Comparison of ENCODE assay signal across 29 mouse cellular contexts in genomic region chr9:92229833-92230205, GRCm38 (mm10). TPM values are rescaled to one million over a fixed set of nuclear protein-coding genes. Genes with fewer than 3 reads are reported as not detected.
A peak's percentile ranks its signal among the peaks of the same experiment; 100 is the strongest.
DNase-seq lines count a peak whose midpoint lies in the region; ATAC-seq and TF ChIP-seq lines count a peak whose summit lies in the region.
"Had no signal": no experiment of that assay in that cellular context is flagged by ENCODE, and none has a peak within 500 bp of the region (broad histone marks: within the 10 kb centered on the region; RNA-seq: fewer than 3 reads in every experiment).

No protein-coding gene starts in this region.

- H3K36me3 ChIP-seq in kidney, embryonic 15.5 days, result no peaks in the 10 kb centered on the region
- no peaks in the 10 kb centered on the region for H3K36me3 ChIP-seq in intestine, postnatal 0 days (ENCODE audit: control insufficient read depth, insufficient read depth)
- no peaks in the 10 kb centered on the region for H3K36me3 ChIP-seq in midbrain, embryonic 13.5 days
- H3K36me3 ChIP-seq: forebrain, embryonic 10.5 days; heart, embryonic 12.5 days; hindbrain, embryonic 12.5 days; neural tube, embryonic 15.5 days had no signal

- no peaks in the 10 kb centered on the region for H3K9me3 ChIP-seq in kidney, embryonic 15.5 days (replicated peaks)
- H3K9me3 ChIP-seq in intestine, postnatal 0 days (ENCODE audit: control insufficient read depth), result no peaks in the 10 kb centered on the region
- no peaks in the 10 kb centered on the region for H3K9me3 ChIP-seq in midbrain, embryonic 13.5 days
- H3K9me3 ChIP-seq: forebrain, embryonic 10.5 days; heart, embryonic 12.5 days; hindbrain, embryonic 12.5 days; neural tube, embryonic 15.5 days had no signal

- no peak for DNase-seq in kidney, postnatal 25 days
- peak; percentile 19 for DNase-seq in forelimb bud, embryonic 11.5 days (ENCODE audit: low read depth, low spot score)
- no peak for DNase-seq in spleen, adult 18-20 months
- DNase-seq: adrenal gland, adult 2 months; cerebellum, adult 11 months; cerebellum, postnatal 10 days; gastrocnemius, postnatal 25 days; kidney, postnatal 14 days; layer of hippocampus, postnatal 36 days; right cerebral cortex, adult 18-20 months had no signal

- H3K9ac ChIP-seq in kidney, embryonic 15.5 days, result no peak overlapping the region
- H3K9ac ChIP-seq in intestine, postnatal 0 days (ENCODE audit: low read depth, low read length), result no peak overlapping the region
- H3K9ac ChIP-seq in midbrain, embryonic 13.5 days (replicated peaks), result no peak overlapping the region
- H3K9ac ChIP-seq: heart, embryonic 12.5 days; hindbrain, embryonic 12.5 days; neural tube, embryonic 15.5 days had no signal

- no peaks in the 10 kb centered on the region for H3K4me1 ChIP-seq in kidney, embryonic 15.5 days
- H3K4me1 ChIP-seq in intestine, postnatal 0 days (replicated peaks; ENCODE audit: control insufficient read depth, insufficient read depth, low read length), result no peaks in the 10 kb centered on the region
- no peaks in the 10 kb centered on the region for H3K4me1 ChIP-seq in midbrain, embryonic 13.5 days (replicated peaks)
- H3K4me1 ChIP-seq: forebrain, embryonic 10.5 days; hindbrain, embryonic 12.5 days; neural tube, embryonic 15.5 days had no signal

- no peaks in the 10 kb centered on the region for H3K27me3 ChIP-seq in kidney, embryonic 15.5 days
- H3K27me3 ChIP-seq in intestine, postnatal 0 days (replicated peaks; ENCODE audit: control insufficient read depth, insufficient read depth, low read length), result no peaks in the 10 kb centered on the region
- H3K27me3 ChIP-seq in midbrain, embryonic 13.5 days, result no peaks in the 10 kb centered on the region
- H3K27me3 ChIP-seq: heart, embryonic 12.5 days; hindbrain, embryonic 12.5 days; neural tube, embryonic 15.5 days had no signal

- WGBS in kidney, embryonic 15.5 days, result 27% methylated on average over 2 of the region's 2 CpGs
- 36% methylated on average over 2 of the region's 2 CpGs for WGBS in intestine, postnatal 0 days
- 85% methylated on average over 2 of the region's 2 CpGs for WGBS in midbrain, embryonic 13.5 days

- H3K27ac ChIP-seq in kidney, embryonic 15.5 days, result no peak overlapping the region
- peak overlapping the region; percentile 75 for H3K27ac ChIP-seq in intestine, postnatal 0 days (ENCODE audit: low read depth, low read length)
- H3K27ac ChIP-seq in midbrain, embryonic 13.5 days, result no peak overlapping the region
- H3K27ac ChIP-seq: forebrain, embryonic 10.5 days; hindbrain, embryonic 12.5 days; layer of hippocampus, adult 2 months; macrophage; neural tube, embryonic 15.5 days had no signal

- H3K4me2 ChIP-seq in kidney, embryonic 15.5 days, result no peak overlapping the region
- no peak overlapping the region for H3K4me2 ChIP-seq in intestine, postnatal 0 days (replicated peaks; ENCODE audit: low read depth)
- no peak overlapping the region for H3K4me2 ChIP-seq in midbrain, embryonic 13.5 days (replicated peaks)
- H3K4me2 ChIP-seq: heart, embryonic 12.5 days; hindbrain, embryonic 12.5 days; neural tube, embryonic 15.5 days had no signal

- 0 out of 2 replicates have a peak, but pooled peaks have one; percentile 40 for ATAC-seq in kidney, embryonic 15.5 days (replicated peaks; ENCODE audit: low FRiP score)
- peak; percentile 59 for ATAC-seq in CD4-positive, CD25-positive, alpha-beta regulatory T cell, adult 4 months
- peak; percentile 91 for ATAC-seq in intestine, postnatal 0 days
- no peak for ATAC-seq in midbrain, embryonic 13.5 days
- ATAC-seq: forebrain, embryonic 16.5 days; lung, postnatal 0 days had no signal

- no peak overlapping the region for H3K4me3 ChIP-seq in kidney, embryonic 15.5 days (replicated peaks)
- H3K4me3 ChIP-seq in intestine, postnatal 0 days (ENCODE audit: low read depth, low read length), result no peak overlapping the region
- H3K4me3 ChIP-seq in midbrain, embryonic 13.5 days (replicated peaks), result no peak overlapping the region
- H3K4me3 ChIP-seq: forebrain, embryonic 10.5 days; heart, embryonic 12.5 days; hindbrain, embryonic 12.5 days; layer of hippocampus, adult 2 months; neural tube, embryonic 15.5 days had no signal

- no peak for TF ChIP-seq CTCF in intestine, postnatal 0 days (IDR thresholded peaks at IDR 0.05; ENCODE audit: low read depth)

RNA-seq across cellular contexts. Expression of gene Plscr1, which starts 19.7 kb away (rescaled TPM):
- polyA plus RNA-seq in kidney, embryonic 15.5 days (2015; fragmentation: Nextera tagmentation; extraction: Ambion mirVana), result 74.6 and 78.2 TPM in 2 replicates
- 10 to 100 TPM; 61.4 to 75.7 TPM for polyA plus RNA-seq in CD4-positive, CD25-positive, alpha-beta regulatory T cell, adult 4 months (2017; shearing (Covaris generic))
- 152 TPM in 2 replicates for polyA plus RNA-seq in intestine, postnatal 0 days (2015; fragmentation: Nextera tagmentation; extraction: Ambion mirVana)
- 11.6 TPM in 2 replicates for polyA plus RNA-seq in midbrain, embryonic 13.5 days (2015; fragmentation: Nextera tagmentation; extraction: Ambion mirVana)

RNA-seq across cellular contexts. Expression of gene Plscr5, which starts 37.1 kb away (rescaled TPM):
- polyA plus RNA-seq in kidney, embryonic 15.5 days (2015; fragmentation: Nextera tagmentation; extraction: Ambion mirVana), result not detected in 2 replicates
- not detected for polyA plus RNA-seq in CD4-positive, CD25-positive, alpha-beta regulatory T cell, adult 4 months (2017; shearing (Covaris generic))
- not detected in 2 replicates for polyA plus RNA-seq in intestine, postnatal 0 days (2015; fragmentation: Nextera tagmentation; extraction: Ambion mirVana)
- 0.22 TPM in 1 of 2 replicates, not detected in the other for polyA plus RNA-seq in midbrain, embryonic 13.5 days (2015; fragmentation: Nextera tagmentation; extraction: Ambion mirVana)
- polyA plus RNA-seq: adrenal gland, adult 2 months; C2C12; cortical plate, adult 2 months; embryonic facial prominence, embryonic 11.5 days; forebrain, embryonic 10.5 days; heart, embryonic 12.5 days; hindbrain, embryonic 12.5 days; limb, embryonic 14.5 days; liver, embryonic 16.5 days; lung, postnatal 0 days; macrophage; thymus, postnatal 0 days; urinary bladder, adult 2 months had no signal

RNA-seq across cellular contexts. Expression of gene Plscr2, which starts 45.6 kb away (rescaled TPM):
- 29.0 and 29.2 TPM in 2 replicates for polyA plus RNA-seq in kidney, embryonic 15.5 days (2015; fragmentation: Nextera tagmentation; extraction: Ambion mirVana)
- polyA plus RNA-seq in CD4-positive, CD25-positive, alpha-beta regulatory T cell, adult 4 months (2017; shearing (Covaris generic)), result not detected
- 2.8 TPM in 2 replicates for polyA plus RNA-seq in intestine, postnatal 0 days (2015; fragmentation: Nextera tagmentation; extraction: Ambion mirVana)
- polyA plus RNA-seq in midbrain, embryonic 13.5 days (2015; fragmentation: Nextera tagmentation; extraction: Ambion mirVana), result 0.36 and 0.49 TPM in 2 replicates
- polyA plus RNA-seq: macrophage had no signal
